Mouse (Mus musculus) erythroid progenitor cell, adult 5-6 weeks (primary cell): ENCODE results near the gene Wfdc6a. TPM values are rescaled to one million over a fixed set of nuclear protein-coding genes. Genes with fewer than 3 reads are reported as not detected.
"Not testable (repeated sequence)": the region's sequence is repeated elsewhere in the genome, so short reads cannot be mapped to it uniquely, and the experiment has no call there.

ENCODE experiments used
- ATAC-seq: replicated peaks from 2 replicates; pipeline ENCODE4 v1.8.0; 2016; ENCODE audit warnings: moderate number of reproducible peaks, mild to moderate bottlenecking, moderate TSS enrichment, inconsistent platforms; ENCODE audit not compliant: poor library complexity, low FRiP score, severe bottlenecking
- total RNA-seq, 2 experiments: library from RNA; stranded (forward) in 1 of 2; stranded (reverse) in 1 of 2; fragments of 150-400 nt in 1 of 2; fragments of 186-747, 209-891 nt in 1 of 2; gene quantifications; 2 replicates each; pipeline versions ENCODE4 v1.2.3 to v1.2.4; 2015 to 2017; ENCODE audit warnings: low replicate concordance in 2 of 2

The Wfdc6a gene
- not detected in 2 replicates for total RNA-seq (2015; ENCODE audit: low replicate concordance)
- total RNA-seq (2017; ENCODE audit: low replicate concordance), result not detected in 2 replicates

- not testable (repeated sequence) for ATAC-seq
Measured at GRCm38 (mm10) chr2:164585025-164585725, at the start of gene Wfdc6a. Wfdc6a (minus strand) TSS chr2:164585447.

GRCm38 (mm10) chr2:164621775-164622174 is 36.5 kb upstream of the Wfdc6a start:
- ATAC-seq, result no peak

GRCm38 (mm10) chr2:164619050-164619449 is 33.8 kb upstream of the Wfdc6a start:
- ATAC-seq, result no peak

DNA sequence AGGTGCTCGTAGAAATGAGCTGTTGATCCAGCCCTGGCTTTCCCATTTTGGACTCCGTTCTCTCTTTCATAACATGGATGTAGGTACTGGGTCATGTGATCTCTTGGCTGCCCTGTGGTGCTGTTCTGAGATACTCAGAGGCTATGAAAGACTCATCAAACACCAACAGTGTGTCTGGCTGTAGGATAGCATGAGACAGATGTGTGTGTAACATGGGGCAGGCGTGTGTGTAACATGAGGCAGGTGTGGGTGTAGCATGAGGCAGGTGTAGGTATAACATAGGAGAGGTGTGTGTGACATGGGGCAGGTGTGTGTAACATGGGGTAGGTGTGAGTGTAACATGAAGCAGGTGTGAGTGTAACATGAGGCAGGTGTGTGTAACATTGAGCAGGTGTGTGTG is 30.1 kb upstream of the Wfdc6a start:
- ATAC-seq, result no peak

DNA sequence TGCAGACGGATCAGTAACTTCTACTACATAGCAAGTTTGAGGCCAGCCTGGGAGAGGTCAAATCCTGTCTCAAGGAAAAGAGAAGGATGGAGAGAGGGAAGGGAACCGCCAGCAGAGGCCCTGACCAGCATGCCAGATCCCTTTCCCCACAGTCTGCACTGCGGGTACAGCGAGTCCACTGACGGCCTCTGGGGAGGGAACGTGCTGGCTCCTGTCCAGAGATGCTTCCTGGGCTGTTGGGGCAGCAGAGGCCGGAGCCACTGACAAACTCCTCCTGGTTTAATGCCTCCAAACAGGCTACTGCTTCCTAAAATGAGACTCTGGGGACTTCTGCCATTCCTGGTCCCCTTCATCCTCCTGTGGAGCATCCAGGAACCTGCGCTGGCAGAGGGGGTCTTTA is 28.2 kb upstream of the Wfdc6a start, which contains the start of the genes Wfdc6b and Wfdc8:
Gene Wfdc6b, plus strand, starts transcription at position 52 of the 400 bp plus-strand sequence.
Gene Wfdc8, minus strand, starts transcription at position 156 of the 400 bp plus-strand sequence.
- ATAC-seq, result not testable (repeated sequence)

GRCm38 (mm10) chr2:164608781-164609180 is 23.5 kb upstream of the Wfdc6a start:
- ATAC-seq, result no peak

DNA sequence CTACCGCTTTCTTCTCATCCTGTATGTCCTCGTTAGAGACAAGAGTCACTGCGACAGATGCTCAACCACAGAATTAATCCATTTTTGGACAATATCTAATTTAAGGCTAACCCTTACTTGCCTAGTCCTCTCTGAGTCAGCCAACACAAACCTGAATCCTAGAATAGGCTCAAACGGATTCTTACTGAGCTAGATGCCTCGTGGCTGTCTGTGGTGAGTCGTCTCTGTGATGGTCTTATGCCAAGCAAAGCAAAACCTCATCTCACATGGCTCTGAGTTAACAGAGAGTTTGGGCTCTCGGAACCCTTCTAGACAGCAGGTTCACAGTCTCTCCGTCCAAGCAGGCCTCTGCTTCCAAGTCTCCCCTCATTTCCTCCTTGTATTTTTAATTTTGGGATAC is 19.2 kb upstream of the Wfdc6a start:
- ATAC-seq, result no peak

DNA sequence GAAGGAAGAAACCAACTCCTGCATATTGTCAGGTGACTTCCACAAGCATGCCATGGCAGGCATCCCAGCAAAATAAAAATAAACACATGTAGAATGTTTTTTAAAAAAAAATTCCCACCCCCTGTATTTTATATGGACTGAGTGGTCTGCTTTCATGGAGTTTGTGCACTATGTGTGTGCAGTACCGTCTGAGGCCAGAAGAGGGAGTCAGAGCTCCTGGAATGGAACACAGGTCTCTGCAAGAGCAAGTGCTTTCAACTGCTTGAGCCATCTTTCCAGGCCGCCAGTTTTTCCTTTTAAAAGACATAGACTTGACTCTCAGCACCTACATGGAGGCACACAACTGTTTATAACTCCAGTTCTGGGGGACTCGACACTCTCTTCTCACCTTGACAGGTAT is 18.2 kb upstream of the Wfdc6a start:
- ATAC-seq, result no peak

GRCm38 (mm10) chr2:164600179-164600578 is 14.9 kb upstream of the Wfdc6a start:
- no peak for ATAC-seq

- no peak for ATAC-seq
Measured at GRCm38 (mm10) chr2:164593494-164593893, 8.2 kb upstream of the Wfdc6a start, which contains the start of gene Eppin. Eppin (minus strand) TSS chr2:164593594.

DNA sequence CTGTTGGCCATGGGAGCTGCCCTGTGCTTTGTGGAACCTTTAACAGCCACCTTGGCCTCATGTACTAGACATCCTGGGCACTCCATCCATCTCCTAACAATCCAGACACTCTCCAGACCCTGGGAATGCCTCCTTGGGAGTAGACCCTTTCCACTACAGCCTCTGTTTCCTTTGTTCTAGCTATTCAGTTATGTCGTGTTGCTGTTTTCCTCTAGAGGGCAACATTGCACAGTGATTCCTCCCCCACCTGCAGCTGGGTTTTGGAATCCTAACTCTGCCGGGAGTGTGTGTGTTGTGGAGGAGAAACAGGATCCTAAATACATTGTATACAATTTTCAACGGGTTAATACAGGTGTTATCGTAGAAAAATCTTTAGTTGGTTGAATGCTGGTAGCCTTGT is 6.8 kb upstream of the Wfdc6a start:
- ATAC-seq, result no peak

DNA sequence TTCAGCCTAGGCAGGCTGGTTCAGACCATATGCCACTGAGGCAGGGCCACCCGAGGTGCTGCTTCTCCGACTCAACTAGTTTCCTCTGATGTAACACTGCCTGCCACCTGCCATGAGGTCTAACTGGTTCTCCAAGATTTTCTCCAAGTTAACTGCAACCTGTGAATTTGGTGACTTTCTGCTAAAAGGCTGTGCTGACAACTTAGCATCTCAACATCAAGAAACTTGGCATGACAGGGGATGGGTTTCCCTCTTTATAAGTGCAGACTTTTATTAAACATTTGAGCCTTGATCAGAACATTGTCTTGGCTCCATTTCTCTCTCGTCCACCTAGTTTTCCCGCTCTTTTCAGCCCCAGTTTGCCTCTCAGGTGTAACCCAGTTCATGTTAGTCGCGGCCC is 11.9 kb downstream of the Wfdc6a start, which contains the start of gene Spint3:
Gene Spint3, minus strand, starts transcription at position 101 of the 400 bp plus-strand sequence.
- not testable (repeated sequence) for ATAC-seq

- no peak for ATAC-seq
Measured at GRCm38 (mm10) chr2:164567460-164567859, 17.8 kb downstream of the Wfdc6a start.

DNA sequence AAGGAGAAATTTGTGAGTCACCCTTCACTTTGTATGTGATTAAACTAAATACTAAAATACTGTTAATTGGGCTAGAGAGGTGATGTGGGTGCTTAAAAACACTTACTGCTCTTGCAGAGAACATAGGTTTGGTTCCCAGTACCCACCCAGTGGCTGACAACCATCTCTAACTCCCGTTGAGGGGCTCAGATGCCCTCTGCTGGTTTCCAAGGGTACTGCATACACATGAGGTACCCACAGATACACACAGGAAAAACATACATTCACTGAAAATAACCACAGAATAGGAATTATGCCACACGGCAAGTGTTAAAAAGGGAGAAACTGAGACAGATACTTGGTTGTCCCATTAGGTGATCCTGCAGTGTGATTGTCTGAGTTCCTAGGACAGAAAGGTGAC is 18.2 kb downstream of the Wfdc6a start:
- ATAC-seq, result 0 out of 2 replicates have a peak, but pooled peaks have one; percentile 33

DNA sequence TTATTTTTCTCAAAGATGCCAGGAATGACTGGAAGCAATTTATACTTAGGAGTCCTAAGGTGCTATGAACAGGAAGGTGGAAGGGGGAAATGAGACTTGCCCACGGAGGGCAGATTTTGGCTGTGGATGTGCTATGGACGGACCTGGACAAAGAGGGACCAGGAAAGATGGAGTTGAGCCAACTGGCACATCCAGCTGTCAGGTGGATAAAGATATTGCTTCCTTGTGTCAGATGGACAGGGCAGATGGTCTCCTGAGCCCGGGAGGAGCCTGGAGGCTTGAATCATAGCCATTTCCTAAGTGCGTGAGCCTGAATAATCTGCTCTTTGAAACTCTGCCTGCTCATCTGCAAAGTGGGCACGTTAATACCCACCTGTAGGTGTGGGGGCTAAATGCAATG is 20.9 kb downstream of the Wfdc6a start:
- no peak for ATAC-seq

- no peak for ATAC-seq
Measured at GRCm38 (mm10) chr2:164563339-164564038, 21.8 kb downstream of the Wfdc6a start.

DNA sequence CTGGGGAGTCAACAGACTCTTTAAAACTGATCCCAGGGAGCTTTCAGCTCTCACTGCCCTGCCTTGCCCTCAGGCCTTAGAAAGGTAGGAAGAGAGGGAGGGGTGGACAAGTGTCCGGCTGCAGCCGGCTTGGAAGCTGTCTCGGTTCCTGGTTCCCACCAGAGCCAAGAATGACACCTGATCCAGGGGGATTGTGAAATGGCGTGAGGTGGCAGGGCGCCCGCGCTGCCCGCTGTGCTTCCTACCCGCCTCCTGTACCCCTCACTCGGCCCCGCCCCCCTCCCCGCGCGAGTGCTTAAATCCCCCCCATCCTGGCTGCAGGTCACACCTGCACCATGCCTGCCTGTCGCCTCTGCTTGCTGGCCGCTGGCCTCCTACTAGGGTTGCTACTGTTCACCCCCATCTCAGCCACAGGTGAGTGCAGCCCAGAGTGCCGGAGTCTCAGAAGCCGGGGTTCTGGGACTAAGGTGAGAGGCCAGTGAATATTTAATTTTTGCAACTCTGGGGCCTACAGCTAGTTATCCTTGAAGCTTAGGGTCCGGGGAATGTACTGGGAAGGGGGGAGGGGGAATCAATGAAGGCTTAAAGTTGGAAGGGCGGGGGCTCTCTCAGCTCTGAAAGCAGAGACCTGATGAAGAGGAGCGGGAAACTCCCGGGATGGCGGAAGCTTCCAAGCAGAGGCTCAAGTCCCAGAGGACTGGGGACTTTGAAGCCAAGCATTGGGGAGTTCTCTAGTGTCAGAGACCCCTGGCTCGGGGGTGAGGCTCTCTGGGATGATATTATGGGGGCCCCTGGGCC is 22.7 kb downstream of the Wfdc6a start, which contains the start of gene Wfdc2:
Gene Wfdc2, plus strand, starts transcription at position 23 of the 798 bp plus-strand sequence.
- no peak for ATAC-seq

DNA sequence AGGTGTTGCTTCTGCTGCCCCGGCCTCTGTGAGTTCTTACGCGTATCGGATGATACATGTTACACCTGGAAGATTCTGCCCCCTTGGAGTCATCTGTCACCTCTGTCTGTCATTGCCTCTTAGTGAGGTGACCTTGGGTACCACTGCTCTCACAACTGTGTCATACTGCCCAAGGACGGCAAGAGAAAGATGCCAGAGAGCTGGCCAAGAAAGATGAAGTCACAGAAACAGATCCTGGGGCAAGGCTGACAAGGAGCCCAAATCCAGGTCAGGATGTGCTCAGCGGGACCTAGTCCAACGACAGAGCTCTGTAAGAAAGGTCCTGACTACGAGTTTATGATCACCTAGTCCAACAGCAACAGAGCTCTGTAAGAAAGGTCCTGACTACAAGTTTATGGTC is 25.1 kb downstream of the Wfdc6a start:
- no peak for ATAC-seq

DNA sequence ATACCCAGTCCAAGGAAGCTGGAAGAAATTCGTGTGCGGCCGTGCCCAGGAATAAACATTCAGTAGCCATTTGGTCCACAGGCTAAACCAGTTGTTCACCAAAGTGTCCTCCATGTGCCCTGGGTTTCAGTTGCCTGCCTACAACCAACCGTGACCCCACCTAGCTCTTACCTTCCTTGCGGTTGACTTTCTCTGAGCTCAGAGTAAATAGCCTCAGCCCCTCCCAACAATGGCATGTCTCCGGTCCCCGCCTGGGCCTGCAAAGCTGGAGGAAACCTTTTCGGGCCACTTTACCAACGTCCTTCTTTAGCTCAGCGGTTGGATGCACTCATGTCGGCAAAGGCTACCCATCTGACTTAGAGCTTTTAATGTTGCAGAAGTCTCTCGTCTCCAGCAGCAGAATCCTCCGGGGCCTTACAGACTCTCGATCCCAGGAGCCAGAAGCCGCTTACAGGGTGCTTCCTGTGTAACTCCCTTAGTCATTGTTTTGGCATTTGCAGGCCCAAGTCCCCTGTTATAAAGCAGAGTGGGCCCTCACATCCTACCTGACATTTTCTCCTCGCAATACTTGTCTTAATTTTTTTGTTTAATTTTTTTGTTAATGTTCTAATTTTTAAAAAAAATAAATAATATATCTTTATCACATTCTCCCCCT is 26.1 kb downstream of the Wfdc6a start:
- ATAC-seq, result no peak
